Mouse (Mus musculus) ES-Bruce4 (cell line): ENCODE results near the gene Fars2. TPM values are rescaled to one million over a fixed set of nuclear protein-coding genes. Genes with fewer than 3 reads are reported as not detected.
A peak's percentile ranks its signal among the peaks of the same experiment; 100 is the strongest.

Experiments used
- H3K27ac ChIP-seq: 2 replicates; pipeline ENCODE4 v1.5.1; 2012; ENCODE audit warnings: low read length, inconsistent platforms; ENCODE audit not compliant: insufficient read depth
- H3K27me3 ChIP-seq: 2 replicates; pipeline ENCODE4 v1.6.1; 2012; ENCODE audit warnings: mild to moderate bottlenecking, low read length, inconsistent platforms; ENCODE audit not compliant: control insufficient read depth, poor library complexity, insufficient read depth, severe bottlenecking
- H3K36me3 ChIP-seq: 2 replicates; pipeline ENCODE4 v1.6.1; 2012; ENCODE audit warnings: inconsistent platforms, mild to moderate bottlenecking, low read length, moderate library complexity; ENCODE audit not compliant: control insufficient read depth, poor library complexity, insufficient read depth, severe bottlenecking
- H3K4me1 ChIP-seq: one replicate; pipeline ENCODE4 v1.8.1; 2011; ENCODE audit warnings: low read length; ENCODE audit not compliant: control insufficient read depth, insufficient read depth
- H3K4me3 ChIP-seq: 2 replicates; pipeline ENCODE4 v1.5.1; 2011; ENCODE audit warnings: low read depth, mild to moderate bottlenecking, low read length
- H3K9ac ChIP-seq: 2 replicates; pipeline ENCODE4 v1.6.1; 2012; ENCODE audit warnings: low read depth, mild to moderate bottlenecking, inconsistent platforms; ENCODE audit not compliant: poor library complexity, severe bottlenecking
- H3K9me3 ChIP-seq: replicated peaks from 2 replicates; pipeline ENCODE4 v1.6.1; 2012; ENCODE audit warnings: mild to moderate bottlenecking, low read length, inconsistent platforms; ENCODE audit not compliant: control insufficient read depth, poor library complexity, insufficient read depth, severe bottlenecking
- CTCF ChIP-seq: IDR thresholded peaks from one replicate; pipeline ENCODE4 v1.8.1; 2011; ENCODE audit warnings: low read depth, low read length
- EP300 ChIP-seq: IDR thresholded peaks from 2 replicates; pipeline ENCODE4 v1.6.1; 2011; ENCODE audit warnings: low read depth, low read length; ENCODE audit not compliant: insufficient read depth
- POLR2A ChIP-seq: IDR thresholded peaks from one replicate; pipeline ENCODE4 v1.8.1; 2011; ENCODE audit warnings: low read length; ENCODE audit not compliant: insufficient read depth
- polyA plus RNA-seq: library from polyadenylated mRNA; stranded (reverse); fragments of >200 nt; gene quantifications from 2 replicates; pipeline ENCODE4 v1.2.4, GENCODE M21; 2011; ENCODE audit warnings: low read depth; ENCODE audit not compliant: missing spikeins, insufficient read depth, insufficient read length

Fars2 gene
- polyA plus RNA-seq, 1 experiment, result 23.3 TPM

GRCm38 (mm10) chr13:36294503-36294902 lies 177.3 kb downstream of the Fars2 start:
- Histone ChIP-seq H3K9me3 (no peaks in the 10 kb centered on the region), H3K36me3 (no peaks in the 10 kb centered on the region), H3K4me3 (no peak overlapping the region), H3K9ac (no peak overlapping the region), H3K27me3 (no peaks in the 10 kb centered on the region), H3K4me1 (peaks cover 6% of the 10 kb centered on the region), H3K27ac (no peak overlapping the region)
- TF ChIP-seq EP300 (no peak), POLR2A (no peak), CTCF (no peak)

- H3K9me3 ChIP-seq, result no peaks in the 10 kb centered on the region
- H3K36me3 ChIP-seq, result no peaks in the 10 kb centered on the region
- no peak overlapping the region for H3K4me3 ChIP-seq
- H3K9ac ChIP-seq, result no peak overlapping the region
- peaks cover 6% of the 10 kb centered on the region for H3K4me1 ChIP-seq
- no peak overlapping the region for H3K27ac ChIP-seq
- TF ChIP-seq POLR2A (no peak), CTCF (no peak), EP300 (no peak)
- H3K27me3 ChIP-seq, result no peaks in the 10 kb centered on the region
Observed at GRCm38 (mm10) chr13:36295848-36296247, 178.6 kb downstream of the Fars2 start.

- no peaks in the 10 kb centered on the region for H3K27me3 ChIP-seq
- H3K9ac ChIP-seq, result no peak overlapping the region
- TF ChIP-seq CTCF, result no peak
- no peak for TF ChIP-seq EP300
- TF ChIP-seq POLR2A, result no peak
- no peaks in the 10 kb centered on the region for H3K36me3 ChIP-seq
- peaks cover 6% of the 10 kb centered on the region for H3K4me1 ChIP-seq
- no peaks in the 10 kb centered on the region for H3K9me3 ChIP-seq
- no peak overlapping the region for H3K27ac ChIP-seq
- no peak overlapping the region for H3K4me3 ChIP-seq
Observed at GRCm38 (mm10) chr13:36296574-36296973, 179.4 kb downstream of the Fars2 start.

GRCm38 (mm10) chr13:36297950-36298781 lies 181.0 kb downstream of the Fars2 start:
- TF ChIP-seq POLR2A (no peak), CTCF (no peak), EP300 (no peak)
- Histone ChIP-seq H3K36me3 (no peaks in the 10 kb centered on the region), H3K27me3 (no peaks in the 10 kb centered on the region), H3K4me1 (peaks cover 6% of the 10 kb centered on the region), H3K9me3 (no peaks in the 10 kb centered on the region), H3K4me3 (no peak overlapping the region), H3K27ac (0 out of 2 replicates have a peak overlapping the region, but pooled peaks have one; percentile 11), H3K9ac (no peak overlapping the region)

GRCm38 (mm10) chr13:36298782-36299031 lies 181.5 kb downstream of the Fars2 start:
- no peaks in the 10 kb centered on the region for H3K36me3 ChIP-seq
- no peak overlapping the region for H3K27ac ChIP-seq
- no peak overlapping the region for H3K4me3 ChIP-seq
- no peaks in the 10 kb centered on the region for H3K27me3 ChIP-seq
- no peaks in the 10 kb centered on the region for H3K9me3 ChIP-seq
- H3K9ac ChIP-seq, result no peak overlapping the region
- no peak for TF ChIP-seq EP300
- TF ChIP-seq POLR2A, result no peak
- TF ChIP-seq CTCF, result no peak
- peaks cover 6% of the 10 kb centered on the region for H3K4me1 ChIP-seq

GRCm38 (mm10) chr13:36302770-36303169 lies 185.6 kb downstream of the Fars2 start:
- no peak overlapping the region for H3K27ac ChIP-seq
- no peak for TF ChIP-seq POLR2A
- TF ChIP-seq EP300, result no peak
- no peak for TF ChIP-seq CTCF
- H3K9ac ChIP-seq, result no peak overlapping the region
- no peaks in the 10 kb centered on the region for H3K27me3 ChIP-seq
- H3K4me3 ChIP-seq, result no peak overlapping the region
- H3K4me1 ChIP-seq, result peaks cover 6% of the 10 kb centered on the region
- no peaks in the 10 kb centered on the region for H3K9me3 ChIP-seq
- H3K36me3 ChIP-seq, result no peaks in the 10 kb centered on the region; the same call in 1 of the 2 replicates
